Mouse (Mus musculus) liver, embryonic 16.5 days (tissue): ENCODE measurements around the gene Cacna2d3. TPM values are rescaled to one million over a fixed set of nuclear protein-coding genes. Genes with fewer than 3 reads are reported as not detected.

ENCODE experiments used
- ATAC-seq: fragments of 200-750 bp; cut with Nextera tagmentation; 2 replicates; pipeline ENCODE4 v1.8.0; 2017; ENCODE audit warnings: low read depth, mild to moderate bottlenecking, moderate number of reproducible peaks, moderate library complexity
- H3K27ac ChIP-seq: fragments of 300-500 bp; sonication (generic); 2 replicates; pipeline ENCODE4 v1.5.1; 2014; ENCODE audit warnings: mild to moderate bottlenecking, low read length
- H3K27me3 ChIP-seq: fragments of 300-500 bp; sonication (generic); 2 replicates; pipeline ENCODE4 v1.6.1; 2014; ENCODE audit warnings: low read depth, low read length, mixed read lengths; ENCODE audit not compliant: control insufficient read depth, insufficient read depth
- H3K36me3 ChIP-seq: fragments of 300-500 bp; sonication (generic); 2 replicates; pipeline ENCODE4 v1.6.1; 2014; ENCODE audit warnings: mild to moderate bottlenecking; ENCODE audit not compliant: control insufficient read depth, insufficient read depth
- H3K4me1 ChIP-seq: fragments of 300-500 bp; sonication (generic); 2 replicates; pipeline ENCODE4 v1.6.1; 2014; ENCODE audit warnings: low read depth, low read length, mixed read lengths; ENCODE audit not compliant: control insufficient read depth
- H3K4me2 ChIP-seq: fragments of 300-500 bp; sonication (generic); 2 replicates; pipeline ENCODE4 v1.6.1; 2014; ENCODE audit warnings: low read depth, low read length, mixed read lengths
- H3K4me3 ChIP-seq: fragments of 300-500 bp; sonication (generic); 2 replicates; pipeline ENCODE4 v1.5.1; 2014; ENCODE audit warnings: low read depth, mild to moderate bottlenecking, low read length
- H3K9ac ChIP-seq: fragments of 300-500 bp; sonication (generic); 2 replicates; pipeline ENCODE4 v1.6.1; 2014; ENCODE audit warnings: low read depth, low read length
- H3K9me3 ChIP-seq: fragments of 300-500 bp; sonication (generic); replicated peaks from 2 replicates; pipeline ENCODE4 v1.6.1; 2016; ENCODE audit warnings: low read length; ENCODE audit not compliant: control insufficient read depth
- WGBS: fragments of 180-500 bp; shearing (Covaris S2); extraction: QIAGEN DNeasy Blood & Tissue Kit; methylation state at CpG from one replicate; pipeline ENCODE4 v1.1.7; 2014; ENCODE audit not compliant: insufficient replicate concordance; 5-methylcytosine and 5-hydroxymethylcytosine counted together
- polyA plus RNA-seq: library from polyadenylated mRNA; unstranded; fragments of >200 nt; fragmentation: Nextera tagmentation; extraction: Ambion mirVana; gene quantifications from 2 replicates; pipeline ENCODE4 v1.2.1, GENCODE M21; 2015

Gene Cacna2d3
- polyA plus RNA-seq, 1 experiment from 2014 or later, result 0.02 TPM

- Histone ChIP-seq H3K9ac (no peak overlapping the region), H3K4me3 (no peak overlapping the region), H3K27ac (no peak overlapping the region), H3K4me2 (no peak overlapping the region), H3K4me1 (no peaks in the 10 kb centered on the region), H3K36me3 (no peaks in the 10 kb centered on the region), H3K27me3 (no peaks in the 10 kb centered on the region), H3K9me3 (no peaks in the 10 kb centered on the region)
- no peak for ATAC-seq
- 55% methylated on average over 2 of the region's 2 CpGs for WGBS
These were observed 692.6 kb downstream of the Cacna2d3 start for GRCm38 (mm10) chr14:29029107-29029469.

- H3K4me2 ChIP-seq, result no peak overlapping the region
- WGBS, result 64% methylated on average over 6 of the region's 6 CpGs
- H3K27ac ChIP-seq, result no peak overlapping the region
- no peaks in the 10 kb centered on the region for H3K27me3 ChIP-seq
- no peaks in the 10 kb centered on the region for H3K9me3 ChIP-seq
- ATAC-seq, result no peak
- H3K9ac ChIP-seq, result no peak overlapping the region
- H3K36me3 ChIP-seq, result no peaks in the 10 kb centered on the region
- no peaks in the 10 kb centered on the region for H3K4me1 ChIP-seq
- H3K4me3 ChIP-seq, result no peak overlapping the region
These were observed 693.1 kb downstream of the Cacna2d3 start for GRCm38 (mm10) chr14:29028391-29029106.

- 57% methylated on average over 5 of the region's 5 CpGs for WGBS
- Histone ChIP-seq H3K27me3 (no peaks in the 10 kb centered on the region), H3K4me3 (no peak overlapping the region), H3K4me2 (no peak overlapping the region), H3K4me1 (no peaks in the 10 kb centered on the region), H3K9me3 (no peaks in the 10 kb centered on the region), H3K36me3 (no peaks in the 10 kb centered on the region), H3K9ac (no peak overlapping the region), H3K27ac (no peak overlapping the region)
- ATAC-seq, result no peak
These were observed 694.4 kb downstream of the Cacna2d3 start for GRCm38 (mm10) chr14:29027276-29027675.

- Histone ChIP-seq H3K4me2 (no peak overlapping the region), H3K9ac (no peak overlapping the region), H3K9me3 (no peaks in the 10 kb centered on the region), H3K36me3 (no peaks in the 10 kb centered on the region), H3K27ac (no peak overlapping the region), H3K27me3 (no peaks in the 10 kb centered on the region), H3K4me1 (no peaks in the 10 kb centered on the region), H3K4me3 (no peak overlapping the region)
- 56% methylated on average over 6 of the region's 6 CpGs for WGBS
- no peak for ATAC-seq
These were observed 696.3 kb downstream of the Cacna2d3 start for GRCm38 (mm10) chr14:29025335-29025734.

GRCm38 (mm10) chr14:29023246-29023645, 698.4 kb downstream of the Cacna2d3 start:
- Histone ChIP-seq H3K9me3 (no peaks in the 10 kb centered on the region), H3K4me1 (no peaks in the 10 kb centered on the region), H3K36me3 (no peaks in the 10 kb centered on the region), H3K27ac (no peak overlapping the region), H3K4me3 (no peak overlapping the region), H3K27me3 (no peaks in the 10 kb centered on the region), H3K4me2 (no peak overlapping the region), H3K9ac (no peak overlapping the region)
- ATAC-seq, result no peak
- WGBS, result 70% methylated on average over 4 of the region's 4 CpGs

GRCm38 (mm10) chr14:29021295-29021694, 700.4 kb downstream of the Cacna2d3 start:
- Histone ChIP-seq H3K4me2 (no peak overlapping the region), H3K4me3 (no peak overlapping the region), H3K4me1 (no peaks in the 10 kb centered on the region), H3K27ac (no peak overlapping the region), H3K36me3 (no peaks in the 10 kb centered on the region), H3K9ac (no peak overlapping the region), H3K9me3 (no peaks in the 10 kb centered on the region), H3K27me3 (no peaks in the 10 kb centered on the region)
- 59% methylated on average over 4 of the region's 4 CpGs for WGBS
- ATAC-seq, result no peak

- Histone ChIP-seq H3K36me3 (no peaks in the 10 kb centered on the region), H3K9ac (no peak overlapping the region), H3K27me3 (no peaks in the 10 kb centered on the region), H3K4me2 (no peak overlapping the region), H3K4me3 (no peak overlapping the region), H3K27ac (no peak overlapping the region), H3K9me3 (no peaks in the 10 kb centered on the region), H3K4me1 (no peaks in the 10 kb centered on the region)
- no peak for ATAC-seq
- 47% methylated on average over 7 of the region's 7 CpGs for WGBS
These were observed 703.2 kb downstream of the Cacna2d3 start for GRCm38 (mm10) chr14:29018316-29019000.

- peak; percentile 41; the same call in 1 of the 2 replicates for ATAC-seq
- H3K36me3 ChIP-seq, result no peaks in the 10 kb centered on the region
- H3K4me1 ChIP-seq, result no peaks in the 10 kb centered on the region
- WGBS, result 14% methylated on average over 5 of the region's 5 CpGs
- no peak within 1 kb of the TSS for H3K27ac ChIP-seq
- H3K4me2 ChIP-seq, result no peak within 1 kb of the TSS
- no peaks in the 10 kb centered on the region for H3K27me3 ChIP-seq
- no peak within 1 kb of the TSS for H3K9ac ChIP-seq
- no peak within 1 kb of the TSS for H3K4me3 ChIP-seq
- H3K9me3 ChIP-seq, result no peaks in the 10 kb centered on the region
These were observed 703.8 kb downstream of the Cacna2d3 start, which contains the start of gene Lrtm1 for GRCm38 (mm10) chr14:29017883-29018282. Lrtm1 (plus strand) TSS chr14:29018208.

GRCm38 (mm10) chr14:29015896-29016295, 705.8 kb downstream of the Cacna2d3 start:
- no peaks in the 10 kb centered on the region for H3K36me3 ChIP-seq
- 38% methylated on average over 5 of the region's 5 CpGs for WGBS
- no peak overlapping the region for H3K4me2 ChIP-seq
- H3K27ac ChIP-seq, result 0 out of 2 replicates have a peak overlapping the region, but pooled peaks have one; percentile 33
- H3K9ac ChIP-seq, result no peak overlapping the region
- no peaks in the 10 kb centered on the region for H3K4me1 ChIP-seq
- H3K27me3 ChIP-seq, result no peaks in the 10 kb centered on the region
- H3K9me3 ChIP-seq, result no peaks in the 10 kb centered on the region
- no peak overlapping the region for H3K4me3 ChIP-seq
- peak; percentile 78 for ATAC-seq
